Mouse (Mus musculus): Measurements from ENCODE around the gene Rsph6a.

Rsph6a gene

GRCm38 (mm10) chr7:19078732-19079131 is 24.2 kb downstream of the Rsph6a start:
- DNase-seq (ENCODE audit: low read depth, low spot score): no peak

GRCm38 (mm10) chr7:19080451-19080950 is 26.0 kb downstream of the Rsph6a start:
- no peak for DNase-seq (ENCODE audit: low read depth, low spot score)

GRCm38 (mm10) chr7:19082171-19082570 is 27.7 kb downstream of the Rsph6a start:
- no peak for DNase-seq (ENCODE audit: low read depth, low spot score)

- DNase-seq (ENCODE audit: low read depth, low spot score): no peak
These were observed 28.6 kb downstream of the Rsph6a start for GRCm38 (mm10) chr7:19083096-19083495.

GRCm38 (mm10) chr7:19083701-19084100 is 29.2 kb downstream of the Rsph6a start, which contains the start of gene Dmpk:
Dmpk (plus strand) TSS chr7:19083849.
- peak; percentile 1 for DNase-seq (ENCODE audit: low read depth, low spot score)

GRCm38 (mm10) chr7:19084277-19084771 is 29.8 kb downstream of the Rsph6a start:
- no peak for DNase-seq (ENCODE audit: low read depth, low spot score)

- no peak for DNase-seq (ENCODE audit: low read depth, low spot score)
These were observed 30.5 kb downstream of the Rsph6a start for GRCm38 (mm10) chr7:19084921-19085473.

GRCm38 (mm10) chr7:19085495-19085894 is 31.0 kb downstream of the Rsph6a start:
- no peak for DNase-seq (ENCODE audit: low read depth, low spot score)

- DNase-seq (ENCODE audit: low read depth, low spot score): peak; percentile 63
These were observed 31.6 kb downstream of the Rsph6a start for GRCm38 (mm10) chr7:19086042-19086441.

GRCm38 (mm10) chr7:19086760-19087159 is 32.3 kb downstream of the Rsph6a start:
- no peak for DNase-seq (ENCODE audit: low read depth, low spot score)

- DNase-seq (ENCODE audit: low read depth, low spot score): peak; percentile 72
These were observed 34.3 kb downstream of the Rsph6a start for GRCm38 (mm10) chr7:19088813-19089212.

- DNase-seq (ENCODE audit: low read depth, low spot score): no peak
These were observed 37.4 kb downstream of the Rsph6a start for GRCm38 (mm10) chr7:19091913-19092312.

- DNase-seq (ENCODE audit: low read depth, low spot score): peak; percentile 41
These were observed 38.1 kb downstream of the Rsph6a start for GRCm38 (mm10) chr7:19092381-19093173.

- DNase-seq (ENCODE audit: low read depth, low spot score): peak; percentile 89
These were observed 38.7 kb downstream of the Rsph6a start for GRCm38 (mm10) chr7:19093174-19093521.

- peak; percentile 93 for DNase-seq (ENCODE audit: low read depth, low spot score)
These were observed 39.3 kb downstream of the Rsph6a start for GRCm38 (mm10) chr7:19093537-19094385.

- peak; percentile 75 for DNase-seq (ENCODE audit: low read depth, low spot score)
These were observed 40.0 kb downstream of the Rsph6a start, which contains the start of gene Six5 for GRCm38 (mm10) chr7:19094471-19094825. Six5 (plus strand) TSS chr7:19094594.

GRCm38 (mm10) chr7:19094826-19095750 is 40.6 kb downstream of the Rsph6a start:
- peak; percentile 69 for DNase-seq (ENCODE audit: low read depth, low spot score)

- no peak for DNase-seq (ENCODE audit: low read depth, low spot score)
These were observed 41.2 kb downstream of the Rsph6a start for GRCm38 (mm10) chr7:19095751-19096110.

GRCm38 (mm10) chr7:19096421-19096976 is 42.0 kb downstream of the Rsph6a start:
- DNase-seq (ENCODE audit: low read depth, low spot score): no peak

GRCm38 (mm10) chr7:19097217-19097616 is 42.7 kb downstream of the Rsph6a start:
- no peak for DNase-seq (ENCODE audit: low read depth, low spot score)

- DNase-seq (ENCODE audit: low read depth, low spot score): no peak
These were observed 43.4 kb downstream of the Rsph6a start for GRCm38 (mm10) chr7:19097863-19098262.

Measured in CD4-positive helper T cell, adult 2 months (primary cell).